Mouse (Mus musculus): ENCODE data around the gene Reln.

- no peak for TF ChIP-seq MAX (IDR thresholded peaks at IDR 0.05; ENCODE audit: low read depth)
- TF ChIP-seq POLR2A (IDR thresholded peaks at IDR 0.05; ENCODE audit: insufficient read length, low read depth), result no peak
These were observed 226.0 kb downstream of the Reln start for GRCm38 (mm10) chr5:22118456-22118855.
